Mouse (Mus musculus) limb, embryonic 14.5 days (tissue): ENCODE data around the gene Rbm10. TPM values are rescaled to one million over a fixed set of nuclear protein-coding genes. Genes with fewer than 3 reads are reported as not detected.

Source experiments
- ATAC-seq: fragments of 200-750 bp; cut with Nextera tagmentation; 2 replicates; pipeline ENCODE4 v1.8.0; 2017; ENCODE audit warnings: low read depth, moderate number of reproducible peaks, moderate TSS enrichment; ENCODE audit not compliant: low FRiP score
- DNase-seq: peaks from one replicate; pipeline ENCODE4 v3.0.0-alpha.2; 2015; ENCODE audit warnings: low spot score
- H3K27ac ChIP-seq: fragments of 300-500 bp; sonication (generic); replicated peaks from 2 replicates; pipeline ENCODE4 v1.5.1; 2014; ENCODE audit warnings: low read depth, mild to moderate bottlenecking, low read length, moderate library complexity, mixed read lengths
- H3K27me3 ChIP-seq: fragments of 300-500 bp; sonication (generic); 2 replicates; pipeline ENCODE4 v1.6.1; 2014; ENCODE audit warnings: low read length, mixed read lengths; ENCODE audit not compliant: control insufficient read depth, insufficient read depth
- H3K36me3 ChIP-seq: fragments of 300-500 bp; sonication (generic); 2 replicates; pipeline ENCODE4 v1.6.1; 2014; ENCODE audit warnings: mild to moderate bottlenecking, low read length, moderate library complexity, mixed read lengths; ENCODE audit not compliant: control insufficient read depth, insufficient read depth
- H3K4me1 ChIP-seq: fragments of 300-500 bp; sonication (generic); 2 replicates; pipeline ENCODE4 v1.6.1; 2014; ENCODE audit warnings: antibody characterized with exemption, low read length, mixed read lengths; ENCODE audit not compliant: control insufficient read depth, insufficient read depth
- H3K4me2 ChIP-seq: fragments of 300-500 bp; sonication (generic); replicated peaks from 2 replicates; pipeline ENCODE4 v1.6.1; 2014; ENCODE audit warnings: low read depth, mild to moderate bottlenecking, low read length, moderate library complexity; ENCODE audit not compliant: severe bottlenecking
- H3K4me3 ChIP-seq: fragments of 300-500 bp; sonication (generic); replicated peaks from 2 replicates; pipeline ENCODE4 v1.5.1; 2014; ENCODE audit warnings: low read length
- H3K9ac ChIP-seq: fragments of 300-500 bp; sonication (generic); 2 replicates; pipeline ENCODE4 v1.6.1; 2014; ENCODE audit warnings: mild to moderate bottlenecking, low read depth, low read length, moderate library complexity; ENCODE audit not compliant: severe bottlenecking
- H3K9me3 ChIP-seq: fragments of 300-500 bp; sonication (generic); 2 replicates; pipeline ENCODE4 v1.6.1; 2016; ENCODE audit warnings: low read length; ENCODE audit not compliant: control insufficient read depth
- POLR2A ChIP-seq: fragments of 200-500 bp; IDR thresholded peaks from 2 replicates; pipeline ENCODE4 v1.8.0; 2012; ENCODE audit warnings: inconsistent platforms, mild to moderate bottlenecking, moderate library complexity, borderline replicate concordance; ENCODE audit not compliant: insufficient read depth, insufficient read length; ENCODE audit errors: extremely low read depth
- WGBS: fragments of 180-500 bp; shearing (Covaris S2); extraction: QIAGEN DNeasy Blood & Tissue Kit; methylation state at CpG from one replicate; pipeline ENCODE4 v1.1.7; 2014; 5-methylcytosine and 5-hydroxymethylcytosine counted together
- polyA plus RNA-seq, 2 experiments: library from polyadenylated mRNA; depleted of rRNA in 1 of 2; stranded (reverse) in 1 of 2; unstranded in 1 of 2; fragments of >200 nt; fragmentation: Nextera tagmentation in 1 of 2; extraction: Ambion mirVana in 1 of 2; gene quantifications; 2 replicates each; pipeline versions ENCODE4 v1.2.1 to v1.2.3; 2012 to 2014

Rbm10 gene
- polyA plus RNA-seq, 2 experiments, result 51.7 to 73.6 TPM

DNA sequence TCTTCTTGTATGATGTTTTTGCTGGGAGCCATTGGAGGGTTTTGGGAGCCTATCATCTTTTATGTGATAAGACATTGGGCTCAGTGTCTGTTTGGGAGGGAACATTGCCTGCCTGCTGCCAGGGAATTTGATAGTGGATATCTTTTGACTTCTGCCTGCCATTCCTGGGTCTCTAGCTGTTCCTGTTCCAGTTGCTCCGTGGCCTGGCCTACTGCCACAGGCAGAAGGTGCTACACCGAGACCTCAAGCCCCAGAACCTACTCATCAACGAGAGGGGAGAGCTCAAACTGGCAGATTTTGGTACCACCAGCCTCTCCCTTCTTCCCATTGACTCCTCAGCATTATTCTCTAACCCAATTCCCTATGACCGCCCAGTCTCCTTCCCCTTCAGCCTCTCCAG is 78.5 kb downstream of the Rbm10 start:
- no peak overlapping the region for H3K4me2 ChIP-seq
- no peak for TF ChIP-seq POLR2A
- ATAC-seq (no peak), DNase-seq (no peak)
- 79% methylated on average over 4 of the region's 4 CpGs for WGBS
- no peaks in the 10 kb centered on the region for H3K4me1 ChIP-seq
- no peak overlapping the region for H3K9ac ChIP-seq
- peaks cover 44% of the 10 kb centered on the region for H3K36me3 ChIP-seq
- no peaks in the 10 kb centered on the region for H3K9me3 ChIP-seq
- H3K27ac ChIP-seq, result no peak overlapping the region
- no peaks in the 10 kb centered on the region for H3K27me3 ChIP-seq
- H3K4me3 ChIP-seq, result no peak overlapping the region

Other genes with a start within 250 kb of the Rbm10 start
- 3.3 and 4.3 TPM in 2 replicates for gene Jade3, start 191.8 kb upstream of the Rbm10 start, polyA plus RNA-seq (2012; rRNA removed)
- 6.2 and 7.3 TPM in 2 replicates for gene Jade3, start 191.8 kb upstream of the Rbm10 start, polyA plus RNA-seq (2014; fragmentation: Nextera tagmentation; extraction: Ambion mirVana)
- gene Rgn, start 67.7 kb upstream of the Rbm10 start, polyA plus RNA-seq (2012; rRNA removed), result 0.20 TPM in 1 of 2 replicates, not detected in the other
- 0.26 and 0.36 TPM in 2 replicates for gene Rgn, start 67.7 kb upstream of the Rbm10 start, polyA plus RNA-seq (2014; fragmentation: Nextera tagmentation; extraction: Ambion mirVana)
- gene Ndufb11, start 116 bp downstream of the Rbm10 start, polyA plus RNA-seq (2012; rRNA removed), result 133 and 173 TPM in 2 replicates
- 249 and 262 TPM in 2 replicates for gene Ndufb11, start 116 bp downstream of the Rbm10 start, polyA plus RNA-seq (2014; fragmentation: Nextera tagmentation; extraction: Ambion mirVana)
- gene Uba1, start 40.8 kb downstream of the Rbm10 start, polyA plus RNA-seq (2012; rRNA removed), result 246 and 331 TPM in 2 replicates
- 181 and 183 TPM in 2 replicates for gene Uba1, start 40.8 kb downstream of the Rbm10 start, polyA plus RNA-seq (2014; fragmentation: Nextera tagmentation; extraction: Ambion mirVana)
- gene Cdk16, start 70.5 kb downstream of the Rbm10 start, polyA plus RNA-seq (2012; rRNA removed), result 256 and 298 TPM in 2 replicates
- gene Cdk16, start 70.5 kb downstream of the Rbm10 start, polyA plus RNA-seq (2014; fragmentation: Nextera tagmentation; extraction: Ambion mirVana), result 102 and 109 TPM in 2 replicates
- 78.3 and 87.0 TPM in 2 replicates for gene Usp11, start 86.4 kb downstream of the Rbm10 start, polyA plus RNA-seq (2012; rRNA removed)
- 43.5 and 49.7 TPM in 2 replicates for gene Usp11, start 86.4 kb downstream of the Rbm10 start, polyA plus RNA-seq (2014; fragmentation: Nextera tagmentation; extraction: Ambion mirVana)
- 196 and 236 TPM in 2 replicates for gene Araf, start 180.3 kb downstream of the Rbm10 start, polyA plus RNA-seq (2012; rRNA removed)
- 87.1 and 97.1 TPM in 2 replicates for gene Araf, start 180.3 kb downstream of the Rbm10 start, polyA plus RNA-seq (2014; fragmentation: Nextera tagmentation; extraction: Ambion mirVana)